Mouse (Mus musculus) activated CD4-positive, CD25-positive, alpha-beta regulatory T cell (primary cell): ENCODE data around the gene Depdc5. TPM values are rescaled to one million over a fixed set of nuclear protein-coding genes. Genes with fewer than 3 reads are reported as not detected.

Source experiments
- polyA plus RNA-seq, 2 experiments: library from polyadenylated mRNA; unstranded; fragments of 100-300 nt; shearing (Covaris generic); gene quantifications; one replicate each; pipeline ENCODE4 v1.2.1; 2017

The Depdc5 gene
- 10 to 100 TPM; 16.2 to 19.2 TPM for polyA plus RNA-seq

DNA sequence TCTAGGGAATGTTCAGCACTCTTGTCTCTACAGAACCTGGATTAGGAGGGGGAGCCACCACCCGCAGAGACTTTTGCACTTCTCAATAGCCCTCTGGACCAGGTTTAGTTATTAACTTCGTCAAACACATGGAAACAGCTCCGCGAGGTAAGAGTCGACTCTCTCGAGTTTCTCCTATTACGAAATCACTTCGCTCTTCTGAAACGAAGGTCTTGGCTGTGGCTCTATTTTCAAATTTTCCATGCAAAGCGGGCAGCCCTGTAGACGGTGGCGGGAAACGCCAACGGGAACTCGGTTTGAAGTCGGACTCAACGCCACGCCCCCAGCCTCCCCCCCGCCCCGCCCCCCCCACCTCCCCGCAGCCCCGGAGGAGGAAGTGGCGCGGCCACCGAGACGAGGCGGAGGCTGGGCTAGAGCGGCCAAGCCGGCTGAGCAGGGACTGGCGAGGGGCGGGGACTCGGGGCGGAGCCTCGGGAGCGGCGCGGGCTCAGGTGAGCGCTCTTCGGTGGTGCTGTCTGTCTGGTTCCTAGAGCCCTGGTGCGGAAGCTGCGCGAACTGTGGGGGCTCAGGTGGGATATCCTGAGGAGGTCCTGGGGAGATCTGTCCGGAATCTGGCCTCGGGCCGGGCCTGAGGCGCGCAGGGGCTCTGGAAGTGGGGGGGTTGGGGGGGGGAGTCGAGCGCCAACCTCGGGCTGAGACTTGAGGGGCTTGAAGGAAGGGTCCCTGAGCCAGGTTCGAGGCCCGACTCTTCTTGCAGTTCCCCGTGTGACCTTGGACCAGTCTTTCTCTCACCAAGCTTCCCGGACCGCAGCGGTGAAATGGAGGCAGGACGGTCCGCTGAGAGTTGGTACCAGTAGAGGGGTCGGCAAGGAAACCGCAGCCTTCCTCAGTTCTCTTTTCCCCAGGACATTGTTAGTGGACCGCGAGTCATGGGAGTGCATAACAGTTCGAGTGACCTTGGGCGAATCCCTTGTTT lies at the start of gene Depdc5:
TSS of gene Depdc5 (plus strand) at position 449 of the 976 bp plus-strand sequence.

DNA sequence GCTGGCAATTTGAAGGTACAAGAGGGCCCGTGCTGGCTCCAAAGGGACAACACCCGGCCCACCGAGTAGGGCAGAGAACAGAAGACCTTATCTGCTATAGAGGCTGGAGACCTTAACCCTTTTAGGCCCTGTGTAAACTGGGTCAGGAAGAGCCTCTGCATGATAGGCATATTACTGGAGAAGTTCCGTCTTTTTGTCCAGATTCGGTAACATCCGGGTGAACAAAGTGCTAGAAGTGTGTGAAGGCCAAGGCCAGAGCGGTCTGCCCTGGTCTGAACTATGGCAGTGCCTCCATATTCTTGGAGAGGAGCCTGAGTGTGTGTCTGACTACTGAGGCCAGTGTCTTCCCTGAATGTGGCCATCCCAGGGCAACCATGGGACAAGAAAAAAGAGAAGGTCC lies 36.5 kb upstream of the Depdc5 start, which contains the start of gene Gm20671:
TSS of gene Gm20671 (minus strand) at position 101 of the 400 bp plus-strand sequence.

DNA sequence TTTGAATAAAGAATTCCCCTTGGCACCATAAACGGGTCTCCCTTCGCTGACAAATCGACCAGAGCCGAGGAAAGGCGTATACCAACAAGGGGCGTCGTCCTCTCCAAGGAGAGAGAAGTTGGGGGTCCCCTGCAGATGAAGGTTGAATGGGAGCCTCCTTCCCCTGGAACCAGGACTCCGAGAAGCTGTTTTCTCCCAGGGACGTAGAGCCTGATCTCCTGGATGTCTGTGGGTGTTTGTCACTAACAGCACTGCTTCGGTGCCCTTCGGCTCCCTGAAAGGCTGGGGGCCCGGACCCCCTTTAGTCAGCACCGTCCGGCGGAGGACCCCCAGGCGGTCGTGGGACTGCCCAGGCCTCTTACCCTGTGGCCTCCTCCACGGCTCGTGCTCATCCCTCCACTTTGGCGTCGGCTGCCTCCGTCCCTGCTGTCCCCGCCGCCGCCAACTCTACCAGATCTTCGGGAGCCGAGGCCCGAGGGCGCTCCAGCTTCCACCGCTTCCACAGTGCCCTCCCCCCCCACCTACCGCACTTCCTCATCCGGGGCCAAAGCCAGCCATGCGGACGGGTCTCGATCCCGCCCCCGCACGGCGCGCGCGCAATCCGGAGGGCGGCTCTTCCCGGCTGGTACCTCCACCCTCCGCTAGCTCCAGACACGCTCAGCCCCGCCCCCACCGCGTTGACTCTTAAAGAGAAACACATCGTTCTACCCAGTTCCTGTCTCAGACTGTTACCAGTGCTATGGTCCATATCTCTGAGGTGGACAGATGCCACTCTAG lies 9.6 kb upstream of the Depdc5 start, which contains the start of gene Prr14l:
TSS of gene Prr14l (minus strand) at position 526 of the 777 bp plus-strand sequence.

DNA sequence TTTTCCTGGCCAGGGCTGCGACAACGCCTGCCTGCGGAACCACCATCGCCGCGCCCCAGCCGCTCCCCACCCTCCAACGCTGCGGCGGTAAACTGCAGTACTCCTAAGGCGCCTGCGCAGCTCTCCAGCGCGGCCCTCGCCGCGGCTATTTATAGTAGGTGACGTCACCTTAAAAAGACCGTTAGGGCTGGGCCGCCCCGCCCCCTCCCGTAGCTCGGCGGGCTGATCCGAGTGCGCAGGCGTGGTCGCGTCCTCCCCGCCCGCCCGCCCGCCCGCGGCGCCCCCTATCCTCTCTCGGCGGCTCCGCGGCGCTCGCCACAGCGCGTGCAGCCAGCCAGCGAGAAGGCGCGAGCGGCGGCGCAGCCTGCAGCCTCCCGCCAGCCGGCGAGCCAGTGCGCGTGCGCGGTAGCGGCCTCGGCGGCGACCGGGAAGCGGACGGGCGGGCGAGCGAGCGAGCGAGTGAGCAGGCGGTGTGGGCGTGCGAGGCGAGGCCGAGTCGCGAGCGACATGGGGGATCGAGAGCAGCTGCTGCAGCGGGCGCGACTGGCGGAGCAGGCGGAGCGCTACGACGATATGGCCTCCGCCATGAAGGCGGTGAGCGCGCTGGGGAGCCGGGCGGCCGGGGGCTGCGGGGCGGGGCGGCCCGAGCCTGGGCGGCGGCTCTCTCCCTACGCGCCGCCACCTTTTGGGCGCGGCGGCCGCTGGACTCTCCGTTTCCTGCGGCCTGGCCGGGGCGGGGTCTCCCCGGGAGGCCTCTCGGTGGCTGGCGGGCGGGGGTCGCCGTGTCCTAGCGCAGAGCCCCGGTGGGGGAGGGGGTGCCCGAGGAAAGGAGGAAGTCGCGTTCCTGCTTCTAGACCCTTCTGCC lies 155.3 kb downstream of the Depdc5 start, which contains the start of gene Ywhah:
TSS of gene Ywhah (plus strand) at position 256 of the 865 bp plus-strand sequence.

Other genes starting within 250 kb of the Depdc5 start
- gene Pisd, start 78.1 kb upstream of the Depdc5 start, polyA plus RNA-seq: 100 to 1,000 TPM in 1 of 2 experiments, 10 to 100 TPM in 1; 58.2 to 102 TPM
- not detected for gene Gm20671, start 36.6 kb upstream of the Depdc5 start, polyA plus RNA-seq
- gene Prr14l, start 9.4 kb upstream of the Depdc5 start, polyA plus RNA-seq: 10 to 100 TPM; 25.8 to 25.9 TPM
- gene Ywhah, start 155.1 kb downstream of the Depdc5 start, polyA plus RNA-seq: 100 to 1,000 TPM; 286 to 384 TPM
- under 1 TPM in 1 of 2 experiments, not detected in 1; 0.04 TPM for gene Slc5a1, start 240.5 kb downstream of the Depdc5 start, polyA plus RNA-seq